Mouse (Mus musculus) stomach, embryonic 14.5 days (tissue): ENCODE results near the gene Map2k2. TPM values are rescaled to one million over a fixed set of nuclear protein-coding genes. Genes with fewer than 3 reads are reported as not detected.

Experiments
- ATAC-seq: fragments of 200-750 bp; cut with Nextera tagmentation; 2 replicates; pipeline ENCODE4 v1.8.0; 2017; ENCODE audit warnings: low read depth, moderate TSS enrichment; ENCODE audit not compliant: insufficient number of reproducible peaks, insufficient read depth, low FRiP score
- H3K27ac ChIP-seq: fragments of 300-500 bp; sonication (generic); 2 replicates; pipeline ENCODE4 v1.5.1; 2014; ENCODE audit warnings: mild to moderate bottlenecking, low read length, moderate library complexity, mixed read lengths
- H3K27me3 ChIP-seq: fragments of 300-500 bp; sonication (generic); 2 replicates; pipeline ENCODE4 v1.6.1; 2014; ENCODE audit warnings: low read length, control low read depth, mixed read lengths; ENCODE audit not compliant: control insufficient read depth, insufficient read depth
- H3K36me3 ChIP-seq: fragments of 300-500 bp; sonication (generic); 2 replicates; pipeline ENCODE4 v1.6.1; 2014; ENCODE audit warnings: mild to moderate bottlenecking, control low read depth, low read length, moderate library complexity, mixed read lengths; ENCODE audit not compliant: control insufficient read depth, insufficient read depth
- H3K4me1 ChIP-seq: fragments of 300-500 bp; sonication (generic); 2 replicates; pipeline ENCODE4 v1.6.1; 2014; ENCODE audit warnings: low read length, control low read depth, mixed read lengths; ENCODE audit not compliant: control insufficient read depth, insufficient read depth
- H3K4me2 ChIP-seq: fragments of 300-500 bp; sonication (generic); replicated peaks from 2 replicates; pipeline ENCODE4 v1.6.1; 2014; ENCODE audit warnings: low read depth, low read length, control low read depth
- H3K4me3 ChIP-seq: fragments of 300-500 bp; sonication (generic); 2 replicates; pipeline ENCODE4 v1.5.1; 2014; ENCODE audit warnings: low read depth, low read length, control low read depth
- H3K9ac ChIP-seq: fragments of 300-500 bp; sonication (generic); replicated peaks from 2 replicates; pipeline ENCODE4 v1.6.1; 2014; ENCODE audit warnings: low read depth, mild to moderate bottlenecking, control low read depth, low read length, moderate library complexity, mixed read lengths
- H3K9me3 ChIP-seq: fragments of 300-500 bp; sonication (generic); 2 replicates; pipeline ENCODE4 v1.6.1; 2016; ENCODE audit warnings: low read depth, low read length, control low read depth; ENCODE audit not compliant: control insufficient read depth
- WGBS: fragments of 180-500 bp; shearing (Covaris S2); extraction: QIAGEN DNeasy Blood & Tissue Kit; methylation state at CpG from one replicate; pipeline ENCODE4 v1.1.7; 2014; 5-methylcytosine and 5-hydroxymethylcytosine counted together
- polyA plus RNA-seq: library from polyadenylated mRNA; unstranded; fragments of >200 nt; fragmentation: Nextera tagmentation; extraction: Ambion mirVana; gene quantifications from 2 replicates; pipeline ENCODE4 v1.2.1, GENCODE M21; 2014

The Map2k2 gene
- polyA plus RNA-seq, 1 experiment from 2014 or later = 164 TPM

DNA sequence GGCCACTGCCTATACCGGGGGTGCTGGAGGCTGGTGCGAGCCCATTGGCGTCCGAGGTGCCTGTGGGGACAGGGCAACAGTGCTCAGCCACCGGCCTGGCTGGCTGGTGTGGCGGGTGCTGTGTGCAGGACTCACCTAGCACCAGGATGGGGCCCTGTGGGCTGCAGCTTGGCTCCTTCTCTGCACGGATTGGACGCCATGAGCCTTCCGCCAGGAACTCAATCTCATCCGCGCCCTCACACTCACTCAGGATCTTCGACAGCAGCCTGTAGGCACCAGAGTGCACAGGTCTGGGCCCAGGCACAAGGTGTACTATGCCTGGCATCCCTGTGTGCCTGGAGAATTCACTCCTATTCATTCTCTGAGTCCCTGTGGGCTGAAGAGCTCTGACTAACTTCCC lies 48.6 kb downstream of the Map2k2 start:
- Histone ChIP-seq H3K27me3 (no peaks in the 10 kb centered on the region), H3K4me3 (no peak overlapping the region), H3K9ac (no peak overlapping the region), H3K9me3 (no peaks in the 10 kb centered on the region), H3K4me2 (no peak overlapping the region), H3K27ac (no peak overlapping the region), H3K36me3 (peaks cover 78% of the 10 kb centered on the region), H3K4me1 (no peaks in the 10 kb centered on the region)
- no peak for ATAC-seq
- 94% methylated on average over 12 of the region's 12 CpGs for WGBS

DNA sequence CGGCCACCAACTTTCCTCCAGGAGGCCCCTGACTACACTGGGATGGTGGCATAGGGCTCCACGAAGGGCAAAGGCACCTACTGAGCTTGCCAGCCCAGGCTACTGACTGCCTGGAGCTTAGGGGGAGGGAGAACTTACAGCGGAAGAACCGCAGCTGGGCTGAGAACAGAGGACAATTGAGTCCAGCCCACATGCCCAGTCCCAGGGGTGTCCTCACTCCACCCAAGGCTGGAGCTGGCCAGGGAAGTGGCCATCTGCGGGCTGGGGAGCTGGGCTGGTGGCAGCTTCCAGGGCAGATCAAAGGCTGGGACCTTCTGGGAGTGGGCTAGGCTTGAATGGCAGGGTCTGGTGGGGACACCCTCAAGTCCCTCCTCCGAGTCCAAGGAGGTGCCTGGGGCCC lies 49.0 kb downstream of the Map2k2 start:
- Histone ChIP-seq H3K36me3 (peaks cover 74% of the 10 kb centered on the region), H3K4me2 (no peak overlapping the region), H3K27ac (peak overlapping the region; percentile 27; the same call in 1 of the 2 replicates), H3K9ac (no peak overlapping the region), H3K4me3 (no peak overlapping the region), H3K27me3 (no peaks in the 10 kb centered on the region), H3K9me3 (no peaks in the 10 kb centered on the region), H3K4me1 (no peaks in the 10 kb centered on the region)
- whole genome bisulfite sequencing = 79% methylated on average over 6 of the region's 6 CpGs
- ATAC-seq = no peak

GRCm38 (mm10) chr10:81161602-81162317 lies 56.0 kb downstream of the Map2k2 start:
- Histone ChIP-seq H3K27me3 (no peaks in the 10 kb centered on the region), H3K4me3 (no peak overlapping the region), H3K9ac (no peak overlapping the region; the same call in 1 of the 2 replicates), H3K36me3 (peaks cover 55% of the 10 kb centered on the region), H3K4me2 (no peak overlapping the region), H3K4me1 (peaks cover 6% of the 10 kb centered on the region; the same call in 1 of the 2 replicates), H3K9me3 (no peaks in the 10 kb centered on the region), H3K27ac (no peak overlapping the region)
- WGBS = 72% methylated on average over 8 of the region's 8 CpGs
- no peak for ATAC-seq

- Histone ChIP-seq H3K4me1 (peaks cover 7% of the 10 kb centered on the region; the same call in 1 of the 2 replicates), H3K9ac (no peak overlapping the region; the same call in 1 of the 2 replicates), H3K9me3 (no peaks in the 10 kb centered on the region), H3K4me2 (no peak overlapping the region), H3K4me3 (no peak overlapping the region), H3K27ac (no peak overlapping the region), H3K27me3 (no peaks in the 10 kb centered on the region), H3K36me3 (peaks cover 50% of the 10 kb centered on the region)
- 65% methylated on average over 2 of the region's 2 CpGs for WGBS
- ATAC-seq = no peak
Measured at GRCm38 (mm10) chr10:81162318-81162652, 56.6 kb downstream of the Map2k2 start.

GRCm38 (mm10) chr10:81165118-81165517 lies 59.4 kb downstream of the Map2k2 start:
- no peaks in the 10 kb centered on the region for H3K9me3 ChIP-seq
- no peak overlapping the region for H3K4me2 ChIP-seq
- H3K36me3 ChIP-seq = peaks cover 33% of the 10 kb centered on the region
- H3K9ac ChIP-seq = no peak overlapping the region
- no peak for ATAC-seq
- H3K27me3 ChIP-seq = no peaks in the 10 kb centered on the region
- 67% methylated on average over 8 of the region's 8 CpGs for WGBS
- peaks cover 7% of the 10 kb centered on the region; the same call in 1 of the 2 replicates for H3K4me1 ChIP-seq
- H3K4me3 ChIP-seq = no peak overlapping the region
- no peak overlapping the region for H3K27ac ChIP-seq

DNA sequence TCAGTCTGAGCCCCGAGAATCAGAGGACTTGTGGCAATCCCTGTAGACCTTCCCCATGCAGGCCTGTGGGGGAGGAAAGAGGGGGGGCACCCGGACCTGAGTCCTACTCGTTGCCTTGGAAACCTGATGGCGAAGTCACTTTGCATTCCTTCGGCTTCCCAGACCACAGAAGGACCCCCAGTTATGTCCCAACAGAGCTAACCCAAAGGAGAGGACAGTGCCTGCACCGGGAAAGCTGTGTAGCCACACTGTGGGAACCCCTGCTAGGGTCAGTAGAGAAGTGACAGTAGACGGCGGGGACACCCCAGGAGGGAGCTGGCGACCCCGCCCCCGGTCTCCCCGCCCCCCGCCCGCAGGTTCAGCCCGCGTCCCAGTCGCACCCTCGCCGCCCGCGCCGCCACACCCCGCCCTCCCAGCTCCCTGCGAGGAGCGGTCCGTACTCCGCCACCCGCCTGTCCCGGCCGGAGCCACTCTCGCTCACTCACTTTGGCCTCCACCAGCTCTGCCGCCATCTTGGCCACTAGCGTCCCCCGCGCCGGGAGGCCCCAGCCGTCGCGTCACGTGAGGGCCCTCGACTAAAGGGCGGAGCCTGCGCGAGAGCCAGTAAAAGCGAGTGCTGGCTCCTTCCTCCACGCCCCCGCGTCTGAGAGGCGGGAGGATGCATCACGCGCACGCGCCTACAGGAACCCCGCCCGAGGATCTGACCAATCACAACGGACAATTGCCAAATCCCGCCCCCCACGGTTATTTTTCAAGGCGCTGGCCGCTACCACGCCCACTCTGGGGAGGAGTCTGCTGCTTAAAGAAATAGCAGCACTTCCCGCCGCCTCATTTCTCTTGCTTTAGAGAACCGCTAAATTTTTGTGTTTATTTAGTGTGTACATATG lies 61.7 kb downstream of the Map2k2 start, which contains the start of gene Pias4:
Gene Pias4 (minus strand): TSS at position 724 of the 887 bp plus-strand sequence.
- WGBS = under 1% methylated on average over 45 of the region's 64 CpGs
- ATAC-seq = peak; percentile 91
- Histone ChIP-seq H3K4me1 (peaks cover 7% of the 10 kb centered on the region; the same call in 1 of the 2 replicates), H3K4me3 (peak within 1 kb of the TSS; percentile 80), H3K36me3 (peaks cover 10% of the 10 kb centered on the region; the same call in 1 of the 2 replicates), H3K27ac (peak within 1 kb of the TSS; percentile 66), H3K4me2 (peak within 1 kb of the TSS; percentile 92), H3K27me3 (no peaks in the 10 kb centered on the region), H3K9me3 (no peaks in the 10 kb centered on the region), H3K9ac (peak within 1 kb of the TSS; percentile 66)

DNA sequence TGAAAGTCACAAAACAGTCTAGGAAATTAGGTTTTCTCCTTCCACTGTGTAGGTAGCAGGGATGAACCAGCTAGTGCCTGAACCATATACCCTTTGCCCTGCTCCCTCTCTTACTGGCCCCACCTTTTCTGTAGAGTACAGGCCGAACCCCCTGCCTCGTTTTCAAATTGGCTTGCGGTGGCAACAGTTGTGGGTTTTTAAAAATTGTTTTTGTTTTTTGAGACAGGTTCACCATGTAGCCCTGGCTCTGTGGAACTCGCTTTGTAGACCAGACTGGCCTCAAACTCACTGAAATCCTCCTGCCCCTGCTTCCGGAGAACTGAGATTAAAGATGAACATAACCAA lies 62.3 kb downstream of the Map2k2 start:
- peak; percentile 56 for ATAC-seq
- H3K27ac ChIP-seq = peak overlapping the region; percentile 66
- peaks cover 5% of the 10 kb centered on the region; the same call in 1 of the 2 replicates for H3K36me3 ChIP-seq
- no peaks in the 10 kb centered on the region for H3K27me3 ChIP-seq
- H3K4me2 ChIP-seq = peak overlapping the region; percentile 48
- 8% methylated on average over 5 of the region's 5 CpGs for WGBS
- peaks cover 10% of the 10 kb centered on the region; the same call in 1 of the 2 replicates for H3K4me1 ChIP-seq
- H3K9ac ChIP-seq = no peak overlapping the region
- H3K4me3 ChIP-seq = peak overlapping the region; percentile 80
- H3K9me3 ChIP-seq = no peaks in the 10 kb centered on the region

- H3K4me3 ChIP-seq = peak overlapping the region; percentile 80
- ATAC-seq = peak; percentile 57; the same call in 1 of the 2 replicates
- H3K36me3 ChIP-seq = peaks cover 1% of the 10 kb centered on the region; the same call in 1 of the 2 replicates
Measured at GRCm38 (mm10) chr10:81168521-81169244, 63.0 kb downstream of the Map2k2 start.

More at GRCm38 (mm10) chr10:81168521-81169244, 63.0 kb downstream of the Map2k2 start:
- Histone ChIP-seq H3K27ac (peak overlapping the region; percentile 66), H3K4me1 (peaks cover 15% of the 10 kb centered on the region), H3K9me3 (no peaks in the 10 kb centered on the region), H3K9ac (0 out of 2 replicates have a peak overlapping the region, but pooled peaks have one; percentile 15), H3K27me3 (no peaks in the 10 kb centered on the region), H3K4me2 (peak overlapping the region; percentile 48)
- WGBS = 1% methylated on average over 29 of the region's 29 CpGs
